Mouse (Mus musculus): Measurements from ENCODE around the gene Rnaseh2b. TPM values are rescaled to one million over a fixed set of nuclear protein-coding genes. Genes with fewer than 3 reads are reported as not detected.

The Rnaseh2b gene
- total and polyA plus RNA-seq, 3 experiments = 21.2 to 63.7 (median 53.6) TPM

DNA sequence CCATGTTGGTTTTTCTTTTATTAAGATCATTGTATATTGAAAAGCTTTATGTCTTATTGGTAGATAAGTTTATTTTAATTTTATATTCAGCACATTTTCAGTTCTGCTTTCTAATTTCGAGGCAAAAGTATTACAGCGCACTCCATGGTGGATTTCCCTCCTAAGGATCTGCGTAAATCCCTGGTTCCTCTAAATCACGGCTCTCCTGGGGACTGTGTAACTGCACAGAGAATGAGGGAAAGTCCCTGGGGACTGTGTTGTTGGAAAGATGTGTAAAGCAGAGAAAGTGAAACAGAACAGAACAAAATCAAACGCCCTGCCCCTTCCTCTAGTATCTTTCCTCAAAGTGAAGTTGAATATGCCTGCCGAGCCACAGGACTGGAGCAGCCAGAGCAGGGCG lies 54.7 kb downstream of the Rnaseh2b start:
- peak overlapping the region; percentile 68 for H3K4me2 ChIP-seq (ENCODE audit: insufficient read depth, low read depth, poor library complexity, severe bottlenecking)
- H3K79me2 ChIP-seq (replicated peaks; ENCODE audit: control insufficient read depth, extremely low read depth, insufficient read depth, poor library complexity, severe bottlenecking) = no peaks in the 10 kb centered on the region
- peak; percentile 68 for TF ChIP-seq MAFK (IDR thresholded peaks at IDR 0.05; ENCODE audit: insufficient replicate concordance, low read length)
- peak; percentile 50 for TF ChIP-seq BHLHE40 (IDR thresholded peaks at IDR 0.05; ENCODE audit: low read depth, low read length)
- peak; percentile 78 for TF ChIP-seq EP300 (IDR thresholded peaks at IDR 0.05; ENCODE audit: low read length)
- TF ChIP-seq SIN3A (IDR thresholded peaks at IDR 0.05; ENCODE audit: low read length) = peak; percentile 70
- TF ChIP-seq ZNF384 (IDR thresholded peaks at IDR 0.05; ENCODE audit: low read depth, low read length) = no peak
- TF ChIP-seq JUND (conservative IDR thresholded peaks at IDR 0.05; ENCODE audit: low read depth, low read length) = peak; percentile 25; the same call in 1 of the 2 replicates
- no peak for TF ChIP-seq GABPA (IDR thresholded peaks at IDR 0.05; ENCODE audit: insufficient replicate concordance, low read depth, low read length)
- no peak for TF ChIP-seq ZKSCAN1 (IDR thresholded peaks at IDR 0.05; ENCODE audit: borderline replicate concordance, low read depth, low read length)
- no peak for TF ChIP-seq ZMIZ1 (IDR thresholded peaks at IDR 0.05; ENCODE audit: low read depth, low read length)
- TF ChIP-seq TCF12 (IDR thresholded peaks at IDR 0.05; ENCODE audit: low read depth, low read length) = peak; percentile 42; the same call in 1 of the 2 replicates
- TF ChIP-seq HCFC1 (IDR thresholded peaks at IDR 0.05; ENCODE audit: low read depth, low read length) = no peak
- TF ChIP-seq MAX (IDR thresholded peaks at IDR 0.05; ENCODE audit: low read length) = no peak
- peak; percentile 84 for TF ChIP-seq IRF4 (IDR thresholded peaks at IDR 0.05; ENCODE audit: low read depth, low read length)
- no peak for TF ChIP-seq UBTF (IDR thresholded peaks at IDR 0.05; ENCODE audit: low read depth, low read length)
- no peak for TF ChIP-seq NELFE (IDR thresholded peaks at IDR 0.05; ENCODE audit: low read depth, low read length)
- 0 out of 2 replicates have a peak, but pooled peaks have one; percentile 52 for TF ChIP-seq KAT2A (IDR thresholded peaks at IDR 0.05; ENCODE audit: insufficient replicate concordance, low read length)
- TF ChIP-seq MXI1 (IDR thresholded peaks at IDR 0.05; ENCODE audit: low read depth, low read length) = 0 out of 2 replicates have a peak, but pooled peaks have one; percentile 44
- peak; percentile 88 for TF ChIP-seq ETS1 (conservative IDR thresholded peaks at IDR 0.05; ENCODE audit: low read depth, low read length)
- 0 out of 2 replicates have a peak, but pooled peaks have one; percentile 30 for TF ChIP-seq CHD2 (IDR thresholded peaks at IDR 0.05; ENCODE audit: low read length)
- no peak for TF ChIP-seq ZC3H11A (IDR thresholded peaks at IDR 0.05; ENCODE audit: low read depth, low read length)
- no peak for TF ChIP-seq USF1 (IDR thresholded peaks at IDR 0.05; ENCODE audit: low read depth, low read length)
- no peak for TF ChIP-seq CTCF (conservative IDR thresholded peaks at IDR 0.05 in 1 of 2, IDR thresholded peaks at IDR 0.05 in 1 of 2; ENCODE audit: low read depth in 2 of 2, low read length in 2 of 2)
- no peak for TF ChIP-seq NRF1 (IDR thresholded peaks at IDR 0.05; ENCODE audit: low read depth, low read length)
- peak; percentile 66 for TF ChIP-seq RCOR1 (conservative IDR thresholded peaks at IDR 0.05; ENCODE audit: low read depth, low read length)
- no peak for TF ChIP-seq ELF1 (IDR thresholded peaks at IDR 0.05; ENCODE audit: low read depth, low read length)
- peak; percentile 45; the same call in 1 of the 2 replicates for TF ChIP-seq MAZ (IDR thresholded peaks at IDR 0.05; ENCODE audit: low read depth, low read length)
- no peaks in the 10 kb centered on the region for H3K9me3 ChIP-seq (replicated peaks; ENCODE audit: low read length)
- H3K27ac ChIP-seq (ENCODE audit: insufficient read depth, low read depth) = no peak overlapping the region
- dilution Hi-C loops (cut with MboI; ENCODE audit: extremely low pct_ligation_motif_present, extremely low pct_unique_long_range_greater_than_20kb, low sequenced_read_pairs) = no loop called here
- H3K27me3 ChIP-seq (replicated peaks) = no peaks in the 10 kb centered on the region
- peaks cover 3 to 38% of the 10 kb centered on the region in 2 experiments for H3K36me3 ChIP-seq (replicated peaks in 1 of 2; ENCODE audit: control insufficient read depth in 1 of 2, insufficient read depth in 1 of 2, low read length in 1 of 2)
- H3K4me3 ChIP-seq (replicated peaks in 1 of 3; ENCODE audit: low read depth in 2 of 3, low read length in 2 of 3, poor library complexity in 1 of 3) = peak overlapping the region; percentile 11 to 33 (median 25)
- peaks cover 23 to 74% of the 10 kb centered on the region in 2 experiments for H3K4me1 ChIP-seq (ENCODE audit: control insufficient read depth in 1 of 2, insufficient read depth in 2 of 2)
- peak; percentile 90 for DNase-seq (ENCODE audit: extremely low read depth)
- in situ Hi-C loops (cut with MboI; ENCODE audit: low pct_ligation_motif_present, low pct_unique_long_range_greater_than_20kb, low sequenced_read_pairs) = no loop called here
- H3K9ac ChIP-seq (ENCODE audit: insufficient read depth, low read depth) = no peak overlapping the region
